Mouse (Mus musculus): ENCODE measurements at regions not wholly inside any gene's neighbourhood (a gene's known extent, or its start where the extent isn't known, plus 50 kb on each side); places are given as distances from the start of the nearest gene placed in this dataset.
"Not testable (repeated sequence)": the region's sequence is repeated elsewhere in the genome, so short reads cannot be mapped to it uniquely, and the experiment has no call there.

GRCm38 (mm10) chr16:20836866-20837265 lies 102.6 kb upstream of the Thpo start:
- no peak overlapping the region for H3K9ac ChIP-seq (ENCODE audit: low read depth, poor library complexity, severe bottlenecking)
- no peak overlapping the region for H3K4me3 ChIP-seq (ENCODE audit: low read depth, low read length)
- peak overlapping the region; percentile 95 for H3K27ac ChIP-seq (ENCODE audit: insufficient read depth, low read length)
- H3K9me3 ChIP-seq (replicated peaks; ENCODE audit: control insufficient read depth, insufficient read depth, low read length, poor library complexity, severe bottlenecking): 0 out of 2 replicates have a peak, but pooled peaks cover 2% of the 10 kb centered on the region
- H3K27me3 ChIP-seq (ENCODE audit: control insufficient read depth, insufficient read depth, low read length, poor library complexity, severe bottlenecking): no peaks in the 10 kb centered on the region
- no peak for TF ChIP-seq CTCF (IDR thresholded peaks at IDR 0.05; ENCODE audit: low read depth, low read length)
- peak; percentile 49; the same call in 1 of the 2 replicates for TF ChIP-seq EP300 (IDR thresholded peaks at IDR 0.05; ENCODE audit: insufficient read depth, low read depth, low read length)
- H3K4me1 ChIP-seq (ENCODE audit: control insufficient read depth, insufficient read depth, low read length): no peaks in the 10 kb centered on the region
- H3K36me3 ChIP-seq (ENCODE audit: control insufficient read depth, insufficient read depth, low read length, poor library complexity, severe bottlenecking): no peaks in the 10 kb centered on the region

DNA sequence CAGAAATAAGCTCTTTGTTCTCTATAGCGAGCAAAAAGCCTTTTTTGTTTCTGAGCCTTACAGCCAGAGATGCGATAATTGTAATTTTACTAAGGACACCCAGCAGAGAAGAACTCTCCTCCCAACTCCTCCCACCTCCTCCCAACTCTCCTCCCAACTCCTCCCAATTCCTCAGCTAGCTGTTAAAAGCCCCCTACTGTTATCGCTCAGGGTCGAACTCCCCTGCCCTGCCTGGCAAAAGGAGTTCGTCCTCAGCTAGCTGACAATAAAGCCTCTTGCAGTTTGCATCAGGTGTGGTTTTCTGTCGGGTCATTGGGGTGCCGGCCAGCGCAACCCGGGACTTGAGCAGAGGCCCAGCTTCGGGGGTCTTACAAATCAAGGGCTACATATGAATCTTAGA lies 99.5 kb upstream of the Thpo start:
- not testable (repeated sequence) for H3K27ac ChIP-seq (ENCODE audit: insufficient read depth, low read length); H3K4me1 ChIP-seq (ENCODE audit: control insufficient read depth, insufficient read depth, low read length); H3K36me3 ChIP-seq (ENCODE audit: control insufficient read depth, insufficient read depth, low read length, poor library complexity, severe bottlenecking); H3K4me3 ChIP-seq (ENCODE audit: low read depth, low read length); H3K27me3 ChIP-seq (ENCODE audit: control insufficient read depth, insufficient read depth, low read length, poor library complexity, severe bottlenecking); H3K9ac ChIP-seq (ENCODE audit: low read depth, poor library complexity, severe bottlenecking); H3K9me3 ChIP-seq (replicated peaks; ENCODE audit: control insufficient read depth, insufficient read depth, low read length, poor library complexity, severe bottlenecking)

DNA sequence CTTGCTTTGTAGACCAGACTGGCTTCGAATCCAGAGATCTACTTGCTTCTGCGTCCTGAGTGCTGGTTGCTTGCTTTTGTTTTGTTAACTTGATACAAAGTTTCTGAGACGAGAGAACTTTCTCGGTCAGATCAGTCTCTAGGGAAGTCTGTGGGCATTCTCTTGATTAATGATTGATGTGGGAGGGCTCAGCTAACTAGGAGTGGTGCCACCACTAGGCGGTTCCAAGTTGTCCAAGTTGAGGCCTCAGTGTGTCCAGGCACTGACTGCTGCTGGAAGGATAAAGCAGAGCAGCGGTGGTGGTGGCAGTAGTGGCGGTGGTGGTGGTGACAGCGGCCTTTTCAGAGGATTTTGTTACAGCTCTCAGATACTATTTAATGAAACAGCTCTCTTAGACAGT lies 99.0 kb upstream of the Thpo start:
- Histone ChIP-seq H3K36me3 (ENCODE audit: control insufficient read depth, insufficient read depth, low read length, poor library complexity, severe bottlenecking) (no peaks in the 10 kb centered on the region), H3K9ac (ENCODE audit: low read depth, poor library complexity, severe bottlenecking) (no peak overlapping the region), H3K27me3 (ENCODE audit: control insufficient read depth, insufficient read depth, low read length, poor library complexity, severe bottlenecking) (no peaks in the 10 kb centered on the region), H3K4me1 (ENCODE audit: control insufficient read depth, insufficient read depth, low read length) (peaks cover 10% of the 10 kb centered on the region), H3K9me3 (replicated peaks; ENCODE audit: control insufficient read depth, insufficient read depth, low read length, poor library complexity, severe bottlenecking) (0 out of 2 replicates have a peak, but pooled peaks cover 2% of the 10 kb centered on the region), H3K27ac (ENCODE audit: insufficient read depth, low read length) (no peak overlapping the region), H3K4me3 (ENCODE audit: low read depth, low read length) (no peak overlapping the region)
- TF ChIP-seq CTCF (IDR thresholded peaks at IDR 0.05; ENCODE audit: low read depth, low read length) (no peak), EP300 (IDR thresholded peaks at IDR 0.05; ENCODE audit: insufficient read depth, low read depth, low read length) (no peak)

DNA sequence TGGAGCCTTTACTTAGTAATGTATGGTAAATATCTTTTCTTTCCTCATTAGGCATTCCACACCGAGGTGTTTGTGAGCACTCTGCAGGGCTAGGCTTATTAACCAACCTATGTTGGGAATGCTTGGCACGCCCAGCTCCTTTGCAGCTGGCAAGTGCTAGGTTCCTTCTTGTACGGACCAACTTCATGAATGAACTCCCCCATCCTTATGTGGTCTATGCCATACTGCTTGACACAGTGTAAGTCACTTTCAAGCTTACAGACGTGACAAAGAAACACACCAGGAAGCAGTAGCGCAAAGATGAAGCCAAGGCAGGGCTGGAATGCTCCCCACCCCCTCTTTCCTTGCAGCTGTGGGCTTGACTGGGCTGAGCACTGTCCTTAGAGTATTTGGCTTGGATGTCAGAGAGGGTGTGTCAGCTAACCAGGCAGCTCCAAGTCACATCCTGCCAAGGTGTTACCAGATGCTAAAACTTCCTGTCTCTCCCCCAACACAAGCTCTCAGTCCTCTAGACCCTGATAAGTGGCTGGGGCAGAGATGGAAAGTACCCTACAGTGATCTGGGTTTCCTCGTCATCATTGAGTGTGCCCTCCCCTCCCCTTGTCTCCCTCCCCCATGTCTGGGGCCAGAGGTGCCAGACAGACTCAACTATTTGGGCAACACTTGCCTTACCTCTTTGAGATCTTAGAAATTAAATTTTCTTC lies 95.6 kb upstream of the Thpo start:
- Histone ChIP-seq H3K27me3 (ENCODE audit: control insufficient read depth, insufficient read depth, low read length, poor library complexity, severe bottlenecking) (no peaks in the 10 kb centered on the region), H3K27ac (ENCODE audit: insufficient read depth, low read length) (peak overlapping the region; percentile 55), H3K36me3 (ENCODE audit: control insufficient read depth, insufficient read depth, low read length, poor library complexity, severe bottlenecking) (no peaks in the 10 kb centered on the region), H3K9ac (ENCODE audit: low read depth, poor library complexity, severe bottlenecking) (no peak overlapping the region), H3K4me3 (ENCODE audit: low read depth, low read length) (no peak overlapping the region), H3K9me3 (replicated peaks; ENCODE audit: control insufficient read depth, insufficient read depth, low read length, poor library complexity, severe bottlenecking) (0 out of 2 replicates have a peak, but pooled peaks cover 2% of the 10 kb centered on the region), H3K4me1 (ENCODE audit: control insufficient read depth, insufficient read depth, low read length) (peaks cover 10% of the 10 kb centered on the region)
- no peak for TF ChIP-seq POLR2A (IDR thresholded peaks at IDR 0.05; ENCODE audit: insufficient read depth, low read length)
- TF ChIP-seq CTCF (IDR thresholded peaks at IDR 0.05; ENCODE audit: low read depth, low read length): no peak
- TF ChIP-seq EP300 (IDR thresholded peaks at IDR 0.05; ENCODE audit: insufficient read depth, low read depth, low read length): peak; percentile 49; the same call in 1 of the 2 replicates

- no peak for TF ChIP-seq CTCF (IDR thresholded peaks at IDR 0.05; ENCODE audit: low read depth, low read length)
- 0 out of 2 replicates have a peak, but pooled peaks have one; percentile 14 for TF ChIP-seq EP300 (IDR thresholded peaks at IDR 0.05; ENCODE audit: insufficient read depth, low read depth, low read length)
- TF ChIP-seq POLR2A (IDR thresholded peaks at IDR 0.05; ENCODE audit: insufficient read depth, low read length): no peak
- Histone ChIP-seq H3K9ac (ENCODE audit: low read depth, poor library complexity, severe bottlenecking) (no peak overlapping the region), H3K4me1 (ENCODE audit: control insufficient read depth, insufficient read depth, low read length) (peaks cover 10% of the 10 kb centered on the region), H3K27ac (ENCODE audit: insufficient read depth, low read length) (peak overlapping the region; percentile 55), H3K27me3 (ENCODE audit: control insufficient read depth, insufficient read depth, low read length, poor library complexity, severe bottlenecking) (no peaks in the 10 kb centered on the region), H3K4me3 (ENCODE audit: low read depth, low read length) (no peak overlapping the region), H3K36me3 (ENCODE audit: control insufficient read depth, insufficient read depth, low read length, poor library complexity, severe bottlenecking) (no peaks in the 10 kb centered on the region), H3K9me3 (replicated peaks; ENCODE audit: control insufficient read depth, insufficient read depth, low read length, poor library complexity, severe bottlenecking) (no peaks in the 10 kb centered on the region)
Measured at GRCm38 (mm10) chr16:20828996-20829731, 94.9 kb upstream of the Thpo start.

DNA sequence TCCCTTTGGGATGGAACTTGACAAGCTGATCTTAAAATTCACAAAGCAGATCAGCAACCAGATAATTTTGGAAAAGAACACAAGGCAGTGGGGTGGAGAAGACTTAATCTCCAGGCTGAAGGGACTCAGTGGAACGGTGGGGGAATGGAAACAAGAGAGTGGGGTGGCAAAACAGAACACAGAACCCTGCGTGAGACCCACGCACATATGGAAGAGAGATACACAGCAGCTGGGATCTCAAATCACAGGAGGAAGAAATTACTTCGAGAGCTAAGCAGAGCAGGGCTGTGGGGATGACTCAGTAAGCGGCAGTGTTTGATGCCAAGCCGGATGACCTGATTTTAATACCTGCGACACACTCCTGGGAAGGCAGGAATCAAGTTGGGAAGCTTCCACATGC lies 89.9 kb upstream of the Thpo start:
- Histone ChIP-seq H3K9me3 (replicated peaks; ENCODE audit: control insufficient read depth, insufficient read depth, low read length, poor library complexity, severe bottlenecking) (no peaks in the 10 kb centered on the region), H3K9ac (ENCODE audit: low read depth, poor library complexity, severe bottlenecking) (no peak overlapping the region), H3K4me1 (ENCODE audit: control insufficient read depth, insufficient read depth, low read length) (peaks cover 3% of the 10 kb centered on the region), H3K27me3 (ENCODE audit: control insufficient read depth, insufficient read depth, low read length, poor library complexity, severe bottlenecking) (no peaks in the 10 kb centered on the region), H3K36me3 (ENCODE audit: control insufficient read depth, insufficient read depth, low read length, poor library complexity, severe bottlenecking) (no peaks in the 10 kb centered on the region), H3K27ac (ENCODE audit: insufficient read depth, low read length) (no peak overlapping the region), H3K4me3 (ENCODE audit: low read depth, low read length) (no peak overlapping the region)
- TF ChIP-seq CTCF (IDR thresholded peaks at IDR 0.05; ENCODE audit: low read depth, low read length): no peak
- no peak for TF ChIP-seq POLR2A (IDR thresholded peaks at IDR 0.05; ENCODE audit: insufficient read depth, low read length)
- TF ChIP-seq EP300 (IDR thresholded peaks at IDR 0.05; ENCODE audit: insufficient read depth, low read depth, low read length): no peak

Data from ES-Bruce4 (cell line).